Mouse (Mus musculus): ENCODE data around the gene Zfp454. TPM values are rescaled to one million over a fixed set of nuclear protein-coding genes. Genes with fewer than 3 reads are reported as not detected.

Gene Zfp454
- polyA plus RNA-seq, 1 experiment from 2014 or later, result 17.3 TPM

- no peaks in the 10 kb centered on the region for H3K4me1 ChIP-seq
- H3K9me3 ChIP-seq, result peaks cover 7% of the 10 kb centered on the region; the same call in 1 of the 2 replicates
- H3K4me2 ChIP-seq (replicated peaks), result no peak overlapping the region
- peaks cover 20% of the 10 kb centered on the region for H3K36me3 ChIP-seq
- H3K27ac ChIP-seq (replicated peaks), result no peak overlapping the region
- WGBS, result 91% methylated on average over 4 of the region's 4 CpGs
- no peak overlapping the region for H3K4me3 ChIP-seq
- no peaks in the 10 kb centered on the region for H3K27me3 ChIP-seq
- ATAC-seq (ENCODE audit: low FRiP score, low read depth), result no peak
- H3K9ac ChIP-seq (replicated peaks), result no peak overlapping the region
Observed at GRCm38 (mm10) chr11:50835727-50836126, 51.7 kb downstream of the Zfp454 start.

- peak; percentile 97 for ATAC-seq (ENCODE audit: low FRiP score, low read depth)
- peak within 1 kb of the TSS; percentile 80 for H3K4me2 ChIP-seq (replicated peaks)
- WGBS, result under 1% methylated on average over 40 of the region's 45 CpGs
- H3K9me3 ChIP-seq, result no peaks in the 10 kb centered on the region
- H3K4me3 ChIP-seq, result peak within 1 kb of the TSS; percentile 85
- H3K4me1 ChIP-seq, result peaks cover 10% of the 10 kb centered on the region
- peak within 1 kb of the TSS; percentile 46; the same call in 1 of the 2 replicates for H3K27ac ChIP-seq (replicated peaks)
- H3K9ac ChIP-seq (replicated peaks), result peak within 1 kb of the TSS; percentile 88
- no peaks in the 10 kb centered on the region for H3K27me3 ChIP-seq
- H3K36me3 ChIP-seq, result peaks cover 31% of the 10 kb centered on the region
Observed at GRCm38 (mm10) chr11:50827010-50827953, 60.2 kb downstream of the Zfp454 start, which contains the start of gene Zfp354c. TSS of gene Zfp354c (minus strand) at chr11:50827724.

GRCm38 (mm10) chr11:50826214-50826613 is 61.2 kb downstream of the Zfp454 start:
- no peak overlapping the region for H3K27ac ChIP-seq (replicated peaks)
- no peak for ATAC-seq (ENCODE audit: low FRiP score, low read depth)
- no peaks in the 10 kb centered on the region for H3K27me3 ChIP-seq
- H3K9ac ChIP-seq (replicated peaks), result peak overlapping the region; percentile 88; the same call in 1 of the 2 replicates
- 70% methylated on average over 2 of the region's 2 CpGs for WGBS
- peak overlapping the region; percentile 80 for H3K4me2 ChIP-seq (replicated peaks)
- H3K36me3 ChIP-seq, result peaks cover 40% of the 10 kb centered on the region
- peaks cover 10% of the 10 kb centered on the region for H3K4me1 ChIP-seq
- H3K4me3 ChIP-seq, result peak overlapping the region; percentile 85
- H3K9me3 ChIP-seq, result no peaks in the 10 kb centered on the region

Other genes with a start within 250 kb of the Zfp454 start
- 58.1 and 59.2 TPM in 2 replicates for gene Zfp354c, start 59.9 kb downstream of the Zfp454 start, polyA plus RNA-seq (2016; fragmentation: Nextera tagmentation; extraction: Ambion mirVana)
- 1.1 and 1.8 TPM in 2 replicates for gene Zfp879, start 46.1 kb downstream of the Zfp454 start, polyA plus RNA-seq (2016; fragmentation: Nextera tagmentation; extraction: Ambion mirVana)
- gene Grm6, start 37.0 kb downstream of the Zfp454 start, polyA plus RNA-seq (2016; fragmentation: Nextera tagmentation; extraction: Ambion mirVana), result not detected in 2 replicates
- 37.4 and 40.2 TPM in 2 replicates for gene Zfp2, start 28.5 kb upstream of the Zfp454 start, polyA plus RNA-seq (2016; fragmentation: Nextera tagmentation; extraction: Ambion mirVana)
- gene Zfp354b, start 44.0 kb upstream of the Zfp454 start, polyA plus RNA-seq (2016; fragmentation: Nextera tagmentation; extraction: Ambion mirVana), result 2.1 and 2.4 TPM in 2 replicates
- gene 4933414I15Rik, start 56.1 kb upstream of the Zfp454 start, polyA plus RNA-seq (2016; fragmentation: Nextera tagmentation; extraction: Ambion mirVana), result not detected in 2 replicates
- not detected in 2 replicates for gene Prop1, start 66.1 kb upstream of the Zfp454 start, polyA plus RNA-seq (2016; fragmentation: Nextera tagmentation; extraction: Ambion mirVana)
- not detected in 2 replicates for gene Olfr1378, start 78.9 kb upstream of the Zfp454 start, polyA plus RNA-seq (2016; fragmentation: Nextera tagmentation; extraction: Ambion mirVana)
- gene Olfr1377, start 94.3 kb upstream of the Zfp454 start, polyA plus RNA-seq (2016; fragmentation: Nextera tagmentation; extraction: Ambion mirVana), result not detected in 2 replicates
- not detected in 2 replicates for gene Olfr51, start 115.9 kb upstream of the Zfp454 start, polyA plus RNA-seq (2016; fragmentation: Nextera tagmentation; extraction: Ambion mirVana)
- gene Olfr54, start 126.6 kb upstream of the Zfp454 start, polyA plus RNA-seq (2016; fragmentation: Nextera tagmentation; extraction: Ambion mirVana), result not detected in 2 replicates
- gene Olfr1375, start 160.5 kb upstream of the Zfp454 start, polyA plus RNA-seq (2016; fragmentation: Nextera tagmentation; extraction: Ambion mirVana), result not detected in 2 replicates
- 11.3 and 11.7 TPM in 2 replicates for gene Zfp354a, start 171.6 kb upstream of the Zfp454 start, polyA plus RNA-seq (2016; fragmentation: Nextera tagmentation; extraction: Ambion mirVana)

Data from midbrain, embryonic 12.5 days (tissue).